Mouse (Mus musculus) stomach, postnatal 0 days (tissue): ENCODE results near the gene Rarb.
A peak's percentile ranks its signal among the peaks of the same experiment; 100 is the strongest.

Source experiments
- CTCF ChIP-seq: IDR thresholded peaks from 2 replicates; pipeline ENCODE4 v1.5.1; 2016; ENCODE audit warnings: antibody characterized with exemption, low read depth, mild to moderate bottlenecking, moderate library complexity
- EP300 ChIP-seq: optimal IDR thresholded peaks from 2 replicates; pipeline ENCODE3; 2016; ENCODE audit warnings: antibody characterized with exemption

- TF ChIP-seq CTCF (0 out of 2 replicates have a peak, but pooled peaks have one; percentile 9), EP300 (no peak)
These were observed 252.0 kb downstream of the Rarb start for GRCm38 (mm10) chr14:16566920-16567319.
